Comparison of ENCODE assay signal across 13 mouse cellular contexts in the genomic region with DNA sequence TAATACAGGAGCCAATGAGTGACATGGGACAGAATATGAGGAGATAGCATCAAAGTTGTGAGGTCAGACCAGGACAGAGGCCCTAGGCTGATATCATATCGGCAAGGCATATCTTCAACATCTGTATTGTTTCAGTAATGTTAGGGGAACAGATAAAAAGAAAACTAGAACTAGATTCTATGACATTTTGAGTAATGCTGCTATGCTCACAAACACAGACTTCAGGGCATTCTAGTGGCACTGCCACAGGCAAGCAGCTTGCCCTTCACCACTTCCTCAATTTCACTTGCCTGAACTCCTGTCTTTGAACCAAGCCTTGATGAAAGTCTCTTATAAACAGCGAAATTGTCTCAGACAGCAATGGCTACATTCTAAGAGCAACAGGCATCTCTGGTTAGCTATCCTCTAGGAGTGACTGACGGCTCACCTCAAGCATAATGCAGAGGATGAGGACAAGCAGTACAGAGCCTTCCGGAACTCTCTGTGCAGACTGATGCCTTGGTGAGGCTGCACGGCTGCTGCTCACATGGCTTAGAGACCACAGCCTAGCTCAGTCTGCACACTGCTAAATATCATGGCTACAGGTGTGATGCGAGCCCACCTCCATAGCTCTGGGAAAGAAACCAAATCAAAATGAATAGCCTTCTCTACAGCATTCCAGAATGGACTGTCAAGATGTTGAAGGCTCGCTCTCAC. TPM values are rescaled to one million over a fixed set of nuclear protein-coding genes. Genes with fewer than 3 reads are reported as not detected.
DNase-seq lines count a peak whose midpoint lies in the region; ATAC-seq and TF ChIP-seq lines count a peak whose summit lies in the region.
"Had no signal": no experiment of that assay in that cellular context is flagged by ENCODE, and none has a peak within 500 bp of the region (broad histone marks: within the 10 kb centered on the region; RNA-seq: fewer than 3 reads in every experiment).

No protein-coding gene starts in this region.

- no peaks in the 10 kb centered on the region for H3K27me3 ChIP-seq in liver, embryonic 11.5 days (replicated peaks; ENCODE audit: control insufficient read depth, insufficient read depth, low read length)
- no peaks in the 10 kb centered on the region for H3K27me3 ChIP-seq in liver, embryonic 14.5 days (ENCODE audit: control insufficient read depth, insufficient read depth, low read length)
- H3K27me3 ChIP-seq in kidney, embryonic 15.5 days, result no peaks in the 10 kb centered on the region
- H3K27me3 ChIP-seq: hindbrain, embryonic 15.5 days; stomach, embryonic 15.5 days had no signal

- H3K36me3 ChIP-seq in liver, embryonic 11.5 days (ENCODE audit: control insufficient read depth, insufficient read depth, low read length), result no peaks in the 10 kb centered on the region
- H3K36me3 ChIP-seq in liver, embryonic 14.5 days (replicated peaks; ENCODE audit: control insufficient read depth, insufficient read depth, low read depth), result no peaks in the 10 kb centered on the region
- no peaks in the 10 kb centered on the region for H3K36me3 ChIP-seq in kidney, embryonic 15.5 days
- H3K36me3 ChIP-seq: hindbrain, embryonic 15.5 days; stomach, embryonic 15.5 days had no signal

- no peak overlapping the region for H3K4me3 ChIP-seq in liver, embryonic 11.5 days (ENCODE audit: low read depth, low read length)
- peak overlapping the region; percentile 26 for H3K4me3 ChIP-seq in bone marrow macrophage, adult 2 months (ENCODE audit: insufficient read depth, low read length)
- H3K4me3 ChIP-seq in liver, embryonic 14.5 days (ENCODE audit: insufficient read depth in 1 of 2, low read depth in 2 of 2, low read length in 2 of 2), result no peak overlapping the region; a peak in 1 of 4 replicates
- no peak overlapping the region for H3K4me3 ChIP-seq in kidney, embryonic 15.5 days (replicated peaks)
- H3K4me3 ChIP-seq: hindbrain, embryonic 15.5 days; stomach, embryonic 15.5 days had no signal

- no peak for ATAC-seq in liver, embryonic 11.5 days (replicated peaks; ENCODE audit: low FRiP score)
- 0 out of 2 replicates have a peak, but pooled peaks have one; percentile 21 for ATAC-seq in liver, embryonic 14.5 days (ENCODE audit: insufficient read depth)
- ATAC-seq in kidney, embryonic 15.5 days (replicated peaks; ENCODE audit: low FRiP score), result no peak

- TF ChIP-seq POLR2A in bone marrow macrophage, adult 2 months (IDR thresholded peaks at IDR 0.05; ENCODE audit: borderline replicate concordance, low read depth, low read length), result no peak

- peaks cover 34% of the 10 kb centered on the region for H3K4me1 ChIP-seq in liver, embryonic 11.5 days (replicated peaks; ENCODE audit: control insufficient read depth, insufficient read depth, low read length)
- H3K4me1 ChIP-seq in bone marrow macrophage, adult 2 months (ENCODE audit: control insufficient read depth, insufficient read depth, low read length), result peaks cover 42% of the 10 kb centered on the region
- H3K4me1 ChIP-seq in liver, embryonic 14.5 days (replicated peaks; ENCODE audit: control insufficient read depth in 2 of 2, insufficient read depth in 2 of 2, low read length in 1 of 2), result peaks cover 36 to 53% of the 10 kb centered on the region in 2 experiments
- H3K4me1 ChIP-seq in kidney, embryonic 15.5 days, result peaks cover 7% of the 10 kb centered on the region; the same call in 1 of the 2 replicates
- H3K4me1 ChIP-seq: hindbrain, embryonic 15.5 days; stomach, embryonic 15.5 days had no signal

- DNase-seq in liver, embryonic 11.5 days (ENCODE audit: low spot score), result peak; percentile 29
- DNase-seq in liver, result no peak
- DNase-seq in liver, embryonic 14.5 days (ENCODE audit: low read depth in 3 of 3, low spot score in 3 of 3), result no peak
- DNase-seq in natural killer cell, adult 2 months (ENCODE audit: low spot score in 2 of 2), result peak; percentile 13 to 16
- no peak for DNase-seq in adrenal gland, postnatal 25 days
- no peak for DNase-seq in layer of hippocampus, adult 18-20 months (ENCODE audit: low spot score in 2 of 2)
- DNase-seq: cerebellum, adult 2 months; kidney, adult 8-10 months; right cerebral cortex, postnatal 4 days had no signal

- H3K9me3 ChIP-seq in liver, embryonic 11.5 days (ENCODE audit: control insufficient read depth, low read length), result no peaks in the 10 kb centered on the region
- no peaks in the 10 kb centered on the region for H3K9me3 ChIP-seq in liver, embryonic 14.5 days (ENCODE audit: control insufficient read depth, low read length)
- no peaks in the 10 kb centered on the region for H3K9me3 ChIP-seq in kidney, embryonic 15.5 days (replicated peaks)
- H3K9me3 ChIP-seq: hindbrain, embryonic 15.5 days; stomach, embryonic 15.5 days had no signal

- H3K4me2 ChIP-seq in liver, embryonic 11.5 days, result no peak overlapping the region
- peak overlapping the region; percentile 72 for H3K4me2 ChIP-seq in liver, embryonic 14.5 days (ENCODE audit: low read depth)
- H3K4me2 ChIP-seq in kidney, embryonic 15.5 days, result no peak overlapping the region
- H3K4me2 ChIP-seq: hindbrain, embryonic 15.5 days; stomach, embryonic 15.5 days had no signal

- no peak for TF ChIP-seq CTCF in bone marrow macrophage, adult 2 months (IDR thresholded peaks at IDR 0.05; ENCODE audit: low read depth, low read length)
- TF ChIP-seq CTCF in liver, embryonic 14.5 days (IDR thresholded peaks at IDR 0.05; ENCODE audit: low read depth), result no peak

- TF ChIP-seq EP300 in liver, embryonic 14.5 days (IDR thresholded peaks at IDR 0.05; ENCODE audit: low read depth), result no peak

- H3K27ac ChIP-seq in liver, embryonic 11.5 days (ENCODE audit: low read depth, low read length), result peak overlapping the region; percentile 85; the same call in 1 of the 2 replicates
- peak overlapping the region; percentile 98 for H3K27ac ChIP-seq in bone marrow macrophage, adult 2 months (ENCODE audit: insufficient read depth, low read depth, low read length)
- peak overlapping the region; percentile 94 for H3K27ac ChIP-seq in liver, embryonic 14.5 days
- no peak overlapping the region for H3K27ac ChIP-seq in kidney, embryonic 15.5 days
- H3K27ac ChIP-seq: hindbrain, embryonic 15.5 days; stomach, embryonic 15.5 days had no signal

- WGBS in liver, embryonic 11.5 days, result 71% methylated on average over 7 of the region's 7 CpGs
- WGBS in liver, embryonic 14.5 days (ENCODE audit: insufficient replicate concordance), result 52% methylated on average over 7 of the region's 7 CpGs
- 83% methylated on average over 7 of the region's 7 CpGs for WGBS in kidney, embryonic 15.5 days

- no peak overlapping the region for H3K9ac ChIP-seq in liver, embryonic 11.5 days (ENCODE audit: low read depth, low read length)
- peak overlapping the region; percentile 70 for H3K9ac ChIP-seq in liver, embryonic 14.5 days (replicated peaks)
- no peak overlapping the region for H3K9ac ChIP-seq in kidney, embryonic 15.5 days
- H3K9ac ChIP-seq: hindbrain, embryonic 15.5 days; stomach, embryonic 15.5 days had no signal

RNA-seq across cellular contexts. Expression of a gene that starts 8.7 kb away (rescaled TPM):
- 113 and 121 TPM in 2 replicates for polyA plus RNA-seq in liver, embryonic 11.5 days (2014; fragmentation: Nextera tagmentation; extraction: Ambion mirVana)
- polyA plus RNA-seq in bone marrow macrophage, adult 2 months (2012; ENCODE audit: insufficient read depth, insufficient read length, missing spikeins), result 99.3 and 119 TPM in 2 replicates
- polyA plus RNA-seq in liver, embryonic 14.5 days (2012; rRNA removed), result 27.3 and 32.1 TPM in 2 replicates
- polyA plus RNA-seq in liver, embryonic 14.5 days (2014; fragmentation: Nextera tagmentation; extraction: Ambion mirVana), result 45.2 and 50.5 TPM in 2 replicates
- 931 and 942 TPM in 2 replicates for total RNA-seq in adrenal gland, postnatal 25 days (2021)
- 100 to 1,000 TPM; 187 to 200 TPM for total RNA-seq in layer of hippocampus, adult 18-20 months (2021)
- polyA plus RNA-seq in kidney, embryonic 15.5 days (2015; fragmentation: Nextera tagmentation; extraction: Ambion mirVana), result 95.3 and 108 TPM in 2 replicates

RNA-seq across cellular contexts. Expression of a gene that starts 29.8 kb away (rescaled TPM):
- polyA plus RNA-seq in liver, embryonic 11.5 days (2014; fragmentation: Nextera tagmentation; extraction: Ambion mirVana), result 472 and 478 TPM in 2 replicates
- polyA plus RNA-seq in bone marrow macrophage, adult 2 months (2012; ENCODE audit: insufficient read depth, insufficient read length, missing spikeins), result 146 and 159 TPM in 2 replicates
- polyA plus RNA-seq in liver, embryonic 14.5 days (2012; rRNA removed), result 78.6 and 107 TPM in 2 replicates
- 397 and 402 TPM in 2 replicates for polyA plus RNA-seq in liver, embryonic 14.5 days (2014; fragmentation: Nextera tagmentation; extraction: Ambion mirVana)
- 141 and 171 TPM in 2 replicates for total RNA-seq in adrenal gland, postnatal 25 days (2021)
- total RNA-seq in layer of hippocampus, adult 18-20 months (2021), result 10 to 100 TPM; 81.9 to 84.8 TPM
- 477 and 511 TPM in 2 replicates for polyA plus RNA-seq in kidney, embryonic 15.5 days (2015; fragmentation: Nextera tagmentation; extraction: Ambion mirVana)

RNA-seq across cellular contexts. Expression of a gene that starts 30.0 kb away (rescaled TPM):
- 215 and 236 TPM in 2 replicates for polyA plus RNA-seq in liver, embryonic 11.5 days (2014; fragmentation: Nextera tagmentation; extraction: Ambion mirVana)
- polyA plus RNA-seq in bone marrow macrophage, adult 2 months (2012; ENCODE audit: insufficient read depth, insufficient read length, missing spikeins), result 31.1 and 31.2 TPM in 2 replicates
- polyA plus RNA-seq in liver, embryonic 14.5 days (2012; rRNA removed), result 53.1 and 75.8 TPM in 2 replicates
- 131 and 145 TPM in 2 replicates for polyA plus RNA-seq in liver, embryonic 14.5 days (2014; fragmentation: Nextera tagmentation; extraction: Ambion mirVana)
- 16.9 and 17.9 TPM in 2 replicates for total RNA-seq in adrenal gland, postnatal 25 days (2021)
- total RNA-seq in layer of hippocampus, adult 18-20 months (2021), result 10 to 100 TPM in 1 of 2 experiments, 1 to 10 TPM in 1; 9.5 to 10.7 TPM
- 109 and 111 TPM in 2 replicates for polyA plus RNA-seq in kidney, embryonic 15.5 days (2015; fragmentation: Nextera tagmentation; extraction: Ambion mirVana)

Comparison
In these comparisons a context has a peak if more than half of its experiments do, and no peak if none do; other contexts are left out.
1. DNase-seq: peak in liver, embryonic 11.5 days (single experiment) and natural killer cell, adult 2 months (2 of 2); none in liver (single experiment), liver, embryonic 14.5 days (0 of 3), adrenal gland, postnatal 25 days (single experiment) and layer of hippocampus, adult 18-20 months (0 of 2).